ENCODE assay signal across 7 mouse cellular contexts in the genomic region with DNA sequence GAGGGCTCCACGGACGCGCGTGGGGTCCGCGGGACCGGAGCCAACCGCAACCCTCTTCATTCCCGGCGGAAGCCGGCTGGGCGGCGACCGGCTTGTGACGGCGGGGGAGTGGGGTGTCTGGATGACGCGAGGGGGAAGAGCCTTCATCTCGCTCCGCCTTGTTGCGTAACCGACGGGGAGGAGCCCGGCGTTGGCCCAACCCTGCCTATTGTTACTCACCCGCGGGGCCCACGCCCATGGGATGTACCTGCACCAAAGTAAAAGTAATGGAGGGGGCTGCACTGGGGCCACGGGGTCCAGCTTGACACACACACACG. TPM values are rescaled to one million over a fixed set of nuclear protein-coding genes. Genes with fewer than 3 reads are reported as not detected.
A peak's percentile ranks its signal among the peaks of the same experiment; 100 is the strongest.
DNase-seq lines count a peak whose midpoint lies in the region; ATAC-seq lines count a peak whose summit lies in the region.

No protein-coding gene starts in this region.

- peak; percentile 87 for DNase-seq in adrenal gland, adult 8-10 months
- peak; percentile 67 for DNase-seq in embryo, embryonic 11.5 days (ENCODE audit: low read depth, low spot score)
- DNase-seq in kidney, adult 11 months, result peak; percentile 89
- DNase-seq in limb, embryonic 10.5 days (ENCODE audit: low spot score), result peak; percentile 80
- peak; percentile 72 for DNase-seq in skeletal muscle tissue, adult 2 months (ENCODE audit: low read depth, low spot score)

- peak; percentile 86 for ATAC-seq in granulocyte monocyte progenitor cell, adult 5-6 weeks (replicated peaks; ENCODE audit: poor library complexity, severe bottlenecking)
- peak; percentile 96 for ATAC-seq in midbrain, embryonic 12.5 days (ENCODE audit: low FRiP score, low read depth)

- H3K9ac ChIP-seq in midbrain, embryonic 12.5 days (replicated peaks), result peak overlapping the region; percentile 64

- 7% methylated on average over 29 of the region's 30 CpGs for WGBS in limb, embryonic 10.5 days
- WGBS in midbrain, embryonic 12.5 days, result 41% methylated on average over 19 of the region's 30 CpGs

- no peaks in the 10 kb centered on the region for H3K27me3 ChIP-seq in limb, embryonic 10.5 days (ENCODE audit: low read depth, poor library complexity, severe bottlenecking)
- H3K27me3 ChIP-seq in midbrain, embryonic 12.5 days, result no peaks in the 10 kb centered on the region

- peak overlapping the region; percentile 82 for H3K27ac ChIP-seq in limb, embryonic 10.5 days
- peak overlapping the region; percentile 60; the same call in 1 of the 2 replicates for H3K27ac ChIP-seq in midbrain, embryonic 12.5 days (replicated peaks)

- H3K4me3 ChIP-seq in limb, embryonic 10.5 days, result peak overlapping the region; percentile 62
- peak overlapping the region; percentile 60 for H3K4me3 ChIP-seq in midbrain, embryonic 12.5 days

- H3K9me3 ChIP-seq in limb, embryonic 10.5 days (replicated peaks), result no peaks in the 10 kb centered on the region
- no peaks in the 10 kb centered on the region for H3K9me3 ChIP-seq in midbrain, embryonic 12.5 days

- H3K4me2 ChIP-seq in midbrain, embryonic 12.5 days (replicated peaks), result peak overlapping the region; percentile 59

- H3K36me3 ChIP-seq in limb, embryonic 10.5 days, result no peaks in the 10 kb centered on the region
- no peaks in the 10 kb centered on the region for H3K36me3 ChIP-seq in midbrain, embryonic 12.5 days

- H3K4me1 ChIP-seq in limb, embryonic 10.5 days, result 0 out of 2 replicates have a peak, but pooled peaks cover 6% of the 10 kb centered on the region
- peaks cover 3% of the 10 kb centered on the region; the same call in 1 of the 2 replicates for H3K4me1 ChIP-seq in midbrain, embryonic 12.5 days

RNA-seq across cellular contexts. Expression of gene Prkx, which starts 0.3 kb away (rescaled TPM):
- 10 to 100 TPM; 13.2 to 16.5 (median 15.5) TPM for total RNA-seq in adrenal gland, adult 8-10 months (2022)
- total RNA-seq in granulocyte monocyte progenitor cell, adult 5-6 weeks (2014; fragmentation: Nextera tagmentation), result 6.7 and 9.1 TPM in 2 replicates
- total RNA-seq in granulocyte monocyte progenitor cell, adult 5-6 weeks (2017), result 3.7 and 4.4 TPM in 2 replicates
- polyA plus RNA-seq in limb, embryonic 10.5 days (2016; fragmentation: Nextera tagmentation; extraction: Ambion mirVana), result 10.3 and 13.2 TPM in 2 replicates
- polyA plus RNA-seq in midbrain, embryonic 12.5 days (2016; fragmentation: Nextera tagmentation; extraction: Ambion mirVana), result 23.1 and 23.9 TPM in 2 replicates

RNA-seq across cellular contexts. Expression of gene Pbsn, which starts 57.6 kb away (rescaled TPM):
- total RNA-seq in adrenal gland, adult 8-10 months (2022), result not detected
- total RNA-seq in granulocyte monocyte progenitor cell, adult 5-6 weeks (2014; fragmentation: Nextera tagmentation), result not detected in 2 replicates
- total RNA-seq in granulocyte monocyte progenitor cell, adult 5-6 weeks (2017), result not detected in 2 replicates
- polyA plus RNA-seq in limb, embryonic 10.5 days (2016; fragmentation: Nextera tagmentation; extraction: Ambion mirVana), result not detected in 2 replicates
- not detected in 2 replicates for polyA plus RNA-seq in midbrain, embryonic 12.5 days (2016; fragmentation: Nextera tagmentation; extraction: Ambion mirVana)

Comparison
In these comparisons a context has a peak if more than half of its experiments do, and no peak if none do; other contexts are left out.
1. Peak in every context shown above with its lines: DNase-seq, ATAC-seq, H3K4me3 ChIP-seq and H3K27ac ChIP-seq.